Mouse (Mus musculus) T-cell, adult 2 months (primary cell): Measurements from ENCODE around the gene Zc3h15.
"Not testable (repeated sequence)": the region's sequence is repeated elsewhere in the genome, so short reads cannot be mapped to it uniquely, and the experiment has no call there.

Experiments used
- DNase-seq: peaks from one replicate; pipeline ENCODE4 v3.0.0; 2022; ENCODE audit warnings: low spot score

Gene Zc3h15

GRCm38 (mm10) chr2:83644276-83645252 lies at the start of gene Zc3h15:
Gene Zc3h15, plus strand, starts transcription at chr2:83644435.
- peak; percentile 93 for DNase-seq

- DNase-seq, result no peak
Observed at GRCm38 (mm10) chr2:83620558-83621367, 23.5 kb upstream of the Zc3h15 start.

GRCm38 (mm10) chr2:83621511-83621910 lies 22.7 kb upstream of the Zc3h15 start:
- no peak for DNase-seq

GRCm38 (mm10) chr2:83622792-83623191 lies 21.4 kb upstream of the Zc3h15 start:
- no peak for DNase-seq

- no peak for DNase-seq
Observed at GRCm38 (mm10) chr2:83624045-83624444, 20.2 kb upstream of the Zc3h15 start.

- peak; percentile 72 for DNase-seq
Observed at GRCm38 (mm10) chr2:83625226-83626108, 18.8 kb upstream of the Zc3h15 start.

GRCm38 (mm10) chr2:83626881-83627280 lies 17.4 kb upstream of the Zc3h15 start:
- no peak for DNase-seq

GRCm38 (mm10) chr2:83627495-83627894 lies 16.7 kb upstream of the Zc3h15 start:
- DNase-seq, result no peak

GRCm38 (mm10) chr2:83627932-83628331 lies 16.3 kb upstream of the Zc3h15 start:
- no peak for DNase-seq

GRCm38 (mm10) chr2:83641993-83642392 lies 2.2 kb upstream of the Zc3h15 start:
- DNase-seq, result no peak

GRCm38 (mm10) chr2:83648916-83649315 lies 4.7 kb downstream of the Zc3h15 start:
- no peak for DNase-seq

- no peak for DNase-seq
Observed at GRCm38 (mm10) chr2:83652606-83653005, 8.4 kb downstream of the Zc3h15 start.

GRCm38 (mm10) chr2:83659279-83659678 lies 15.0 kb downstream of the Zc3h15 start:
- DNase-seq, result no peak

- no peak for DNase-seq
Observed at GRCm38 (mm10) chr2:83660114-83660513, 15.9 kb downstream of the Zc3h15 start.

- no peak for DNase-seq
Observed at GRCm38 (mm10) chr2:83661351-83661750, 17.1 kb downstream of the Zc3h15 start.

GRCm38 (mm10) chr2:83665051-83665450 lies 20.8 kb downstream of the Zc3h15 start:
- DNase-seq, result not testable (repeated sequence)

GRCm38 (mm10) chr2:83667430-83667829 lies 23.2 kb downstream of the Zc3h15 start:
- no peak for DNase-seq

GRCm38 (mm10) chr2:83668052-83668451 lies 23.8 kb downstream of the Zc3h15 start:
- DNase-seq, result no peak

- no peak for DNase-seq
Observed at GRCm38 (mm10) chr2:83669988-83670387, 25.8 kb downstream of the Zc3h15 start.

GRCm38 (mm10) chr2:83671843-83672242 lies 27.6 kb downstream of the Zc3h15 start:
- no peak for DNase-seq

GRCm38 (mm10) chr2:83673067-83673466 lies 28.8 kb downstream of the Zc3h15 start:
- DNase-seq, result no peak

GRCm38 (mm10) chr2:83673843-83674242 lies 29.6 kb downstream of the Zc3h15 start:
- DNase-seq, result no peak
